Comparison of ENCODE assay signal across 20 mouse cellular contexts in the genomic region with DNA sequence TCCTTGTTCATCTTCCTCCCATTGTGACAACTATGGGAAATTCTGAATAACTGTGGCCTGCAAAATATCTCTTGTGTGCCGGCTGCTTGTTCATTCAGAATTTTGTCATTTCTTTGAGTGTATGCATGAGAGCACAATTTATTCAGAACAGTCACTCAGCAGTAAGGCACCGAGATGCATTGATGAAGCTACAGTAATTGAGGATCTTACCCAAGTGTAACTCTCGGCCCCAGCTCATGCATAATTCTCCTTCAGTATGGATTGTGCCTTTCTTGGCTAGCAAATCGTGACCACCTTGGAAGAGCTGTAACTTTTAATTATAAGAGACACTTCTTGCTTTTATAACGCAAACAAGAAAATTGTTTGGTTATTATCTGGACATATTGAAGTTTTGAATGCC.
DNase-seq lines count a peak whose midpoint lies in the region; ATAC-seq lines count a peak whose summit lies in the region.
"Had no signal": no experiment of that assay in that cellular context is flagged by ENCODE, and none has a peak within 500 bp of the region (broad histone marks: within the 10 kb centered on the region; RNA-seq: fewer than 3 reads in every experiment).

No protein-coding gene starts in this region.

- ATAC-seq in midbrain, embryonic 11.5 days (ENCODE audit: low FRiP score): no peak
- 0 out of 2 replicates have a peak, but pooled peaks have one; percentile 44 for ATAC-seq in midbrain, embryonic 12.5 days (ENCODE audit: low FRiP score, low read depth)
- ATAC-seq in midbrain, embryonic 16.5 days: 0 out of 2 replicates have a peak, but pooled peaks have one; percentile 66
- ATAC-seq: forebrain, embryonic 14.5 days; intestine, embryonic 15.5 days had no signal

- no peak overlapping the region for H3K9ac ChIP-seq in midbrain, embryonic 11.5 days (ENCODE audit: low read length)
- no peak overlapping the region for H3K9ac ChIP-seq in midbrain, embryonic 12.5 days (replicated peaks)
- H3K9ac ChIP-seq in midbrain, embryonic 16.5 days (ENCODE audit: low read depth, low read length): no peak overlapping the region
- H3K9ac ChIP-seq: embryonic facial prominence, embryonic 15.5 days; heart, embryonic 13.5 days; intestine, embryonic 15.5 days had no signal

- H3K36me3 ChIP-seq in midbrain, embryonic 11.5 days (ENCODE audit: control insufficient read depth, insufficient read depth, low read length): no peaks in the 10 kb centered on the region
- H3K36me3 ChIP-seq in midbrain, embryonic 10.5 days: no peaks in the 10 kb centered on the region
- no peaks in the 10 kb centered on the region for H3K36me3 ChIP-seq in midbrain, embryonic 12.5 days
- H3K36me3 ChIP-seq in midbrain, embryonic 16.5 days (ENCODE audit: control insufficient read depth, insufficient read depth, low read length): no peaks in the 10 kb centered on the region
- H3K36me3 ChIP-seq: embryonic facial prominence, embryonic 15.5 days; forebrain, embryonic 10.5 days; heart, embryonic 13.5 days; intestine, embryonic 15.5 days had no signal

- 86% methylated on average over 5 of the region's 5 CpGs for WGBS in midbrain, embryonic 11.5 days
- 85% methylated on average over 5 of the region's 5 CpGs for WGBS in midbrain, embryonic 10.5 days
- WGBS in midbrain, embryonic 12.5 days: 70% methylated on average over 5 of the region's 5 CpGs
- WGBS in midbrain, embryonic 16.5 days: 47% methylated on average over 5 of the region's 5 CpGs

- H3K4me2 ChIP-seq in midbrain, embryonic 11.5 days: no peak overlapping the region
- H3K4me2 ChIP-seq in midbrain, embryonic 12.5 days (replicated peaks): no peak overlapping the region
- no peak overlapping the region for H3K4me2 ChIP-seq in midbrain, embryonic 16.5 days (ENCODE audit: low read length)
- H3K4me2 ChIP-seq: embryonic facial prominence, embryonic 15.5 days; heart, embryonic 13.5 days; intestine, embryonic 15.5 days had no signal

- no peaks in the 10 kb centered on the region for H3K27me3 ChIP-seq in midbrain, embryonic 11.5 days (ENCODE audit: control insufficient read depth, insufficient read depth, low read length)
- no peaks in the 10 kb centered on the region for H3K27me3 ChIP-seq in midbrain, embryonic 10.5 days (ENCODE audit: low read depth, poor library complexity, severe bottlenecking)
- H3K27me3 ChIP-seq in midbrain, embryonic 12.5 days: no peaks in the 10 kb centered on the region
- H3K27me3 ChIP-seq in midbrain, embryonic 16.5 days (ENCODE audit: control insufficient read depth, insufficient read depth, low read depth, low read length): no peaks in the 10 kb centered on the region
- H3K27me3 ChIP-seq: embryonic facial prominence, embryonic 15.5 days; heart, embryonic 13.5 days; intestine, embryonic 15.5 days had no signal

- no peak overlapping the region for H3K27ac ChIP-seq in midbrain, embryonic 11.5 days (ENCODE audit: low read depth, low read length)
- H3K27ac ChIP-seq in midbrain, embryonic 10.5 days (replicated peaks): no peak overlapping the region
- no peak overlapping the region for H3K27ac ChIP-seq in midbrain, embryonic 12.5 days (replicated peaks)
- H3K27ac ChIP-seq in midbrain, embryonic 16.5 days (ENCODE audit: low read length): no peak overlapping the region
- H3K27ac ChIP-seq: embryonic facial prominence, embryonic 15.5 days; forebrain, embryonic 10.5 days; gastrocnemius, adult 2 months; heart, embryonic 13.5 days; intestine, embryonic 15.5 days had no signal

- no peaks in the 10 kb centered on the region for H3K9me3 ChIP-seq in midbrain, embryonic 11.5 days (ENCODE audit: control insufficient read depth, low read length)
- no peaks in the 10 kb centered on the region for H3K9me3 ChIP-seq in midbrain, embryonic 10.5 days (replicated peaks)
- H3K9me3 ChIP-seq in midbrain, embryonic 12.5 days: no peaks in the 10 kb centered on the region
- no peaks in the 10 kb centered on the region for H3K9me3 ChIP-seq in midbrain, embryonic 16.5 days (replicated peaks; ENCODE audit: control insufficient read depth, low read length, poor library complexity, severe bottlenecking)
- H3K9me3 ChIP-seq: embryonic facial prominence, embryonic 15.5 days; forebrain, embryonic 10.5 days; heart, embryonic 13.5 days; intestine, embryonic 15.5 days had no signal

- H3K4me3 ChIP-seq in midbrain, embryonic 11.5 days (ENCODE audit: low read depth, low read length): no peak overlapping the region
- H3K4me3 ChIP-seq in midbrain, embryonic 10.5 days: no peak overlapping the region
- H3K4me3 ChIP-seq in midbrain, embryonic 12.5 days: no peak overlapping the region
- H3K4me3 ChIP-seq in midbrain, embryonic 16.5 days (ENCODE audit: low read depth, low read length): no peak overlapping the region
- H3K4me3 ChIP-seq: embryonic facial prominence, embryonic 15.5 days; erythroblast, embryonic 14.5 days; forebrain, embryonic 10.5 days; gastrocnemius, adult 2 months; heart, embryonic 13.5 days; intestine, embryonic 15.5 days had no signal

- DNase-seq in midbrain, embryonic 11.5 days (ENCODE audit: low spot score, missing footprints): peak; percentile 47
- DNase-seq in midbrain, embryonic 10.5 days (ENCODE audit: low spot score): no peak
- no peak for DNase-seq in cerebellum, adult 9-11 months
- DNase-seq in cerebellum, postnatal 36 days: no peak
- no peak for DNase-seq in right cerebral cortex, postnatal 36 days (ENCODE audit: low spot score in 2 of 2)
- DNase-seq: adrenal gland, postnatal 10 days; cerebellum, adult 11-12 months; cerebellum, postnatal 10 days; embryo, embryonic 11 days; gastrocnemius, adult 2 months; gastrocnemius, postnatal 25 days; heart, postnatal 36 days had no signal

- H3K4me1 ChIP-seq in midbrain, embryonic 11.5 days (ENCODE audit: control insufficient read depth, insufficient read depth, low read length): no peaks in the 10 kb centered on the region
- no peaks in the 10 kb centered on the region for H3K4me1 ChIP-seq in midbrain, embryonic 10.5 days
- no peaks in the 10 kb centered on the region for H3K4me1 ChIP-seq in midbrain, embryonic 12.5 days
- H3K4me1 ChIP-seq in midbrain, embryonic 16.5 days (ENCODE audit: control insufficient read depth, insufficient read depth, low read length): 0 out of 2 replicates have a peak, but pooled peaks cover 2% of the 10 kb centered on the region
- H3K4me1 ChIP-seq: embryonic facial prominence, embryonic 15.5 days; forebrain, embryonic 10.5 days; heart, embryonic 13.5 days; intestine, embryonic 15.5 days had no signal
